Mouse (Mus musculus) midbrain, embryonic 12.5 days (tissue): ENCODE data around the gene Sash3. TPM values are rescaled to one million over a fixed set of nuclear protein-coding genes. Genes with fewer than 3 reads are reported as not detected.
A peak's percentile ranks its signal among the peaks of the same experiment; 100 is the strongest.

Experiments
- ATAC-seq: fragments of 200-750 bp; cut with Nextera tagmentation; 2 replicates; pipeline ENCODE4 v1.8.0; 2017; ENCODE audit warnings: low read depth, moderate TSS enrichment, moderate library complexity; ENCODE audit not compliant: low FRiP score
- H3K27ac ChIP-seq: fragments of 300-500 bp; sonication (generic); replicated peaks from 2 replicates; pipeline ENCODE4 v1.5.1; 2016; ENCODE audit warnings: mild to moderate bottlenecking
- H3K27me3 ChIP-seq: fragments of 300-500 bp; sonication (generic); 2 replicates; pipeline ENCODE4 v1.6.1; 2016; ENCODE audit warnings: mild to moderate bottlenecking
- H3K36me3 ChIP-seq: fragments of 300-500 bp; sonication (generic); 2 replicates; pipeline ENCODE4 v1.6.1; 2016
- H3K4me1 ChIP-seq: fragments of 300-500 bp; sonication (generic); 2 replicates; pipeline ENCODE4 v1.6.1; 2016
- H3K4me2 ChIP-seq: fragments of 300-500 bp; sonication (generic); replicated peaks from 2 replicates; pipeline ENCODE4 v1.6.1; 2016; ENCODE audit warnings: mild to moderate bottlenecking, moderate library complexity
- H3K4me3 ChIP-seq: fragments of 300-500 bp; sonication (generic); 2 replicates; pipeline ENCODE4 v1.5.1; 2016; ENCODE audit warnings: mild to moderate bottlenecking
- H3K9ac ChIP-seq: fragments of 300-500 bp; sonication (generic); replicated peaks from 2 replicates; pipeline ENCODE4 v1.6.1; 2016; ENCODE audit warnings: mild to moderate bottlenecking, moderate library complexity
- H3K9me3 ChIP-seq: fragments of 300-500 bp; sonication (generic); 2 replicates; pipeline ENCODE4 v1.6.1; 2016; ENCODE audit warnings: mild to moderate bottlenecking
- whole genome bisulfite sequencing: fragments of 180-500 bp; shearing (Covaris S2); methylation state at CpG from one replicate; pipeline ENCODE4 v1.1.7; 2016; 5-methylcytosine and 5-hydroxymethylcytosine counted together
- polyA plus RNA-seq: library from polyadenylated mRNA; unstranded; fragments of >200 nt; fragmentation: Nextera tagmentation; extraction: Ambion mirVana; gene quantifications from 2 replicates; pipeline ENCODE4 v1.2.1, GENCODE M21; 2016

Gene Sash3
- polyA plus RNA-seq, 1 experiment from 2014 or later: 1.4 TPM

DNA sequence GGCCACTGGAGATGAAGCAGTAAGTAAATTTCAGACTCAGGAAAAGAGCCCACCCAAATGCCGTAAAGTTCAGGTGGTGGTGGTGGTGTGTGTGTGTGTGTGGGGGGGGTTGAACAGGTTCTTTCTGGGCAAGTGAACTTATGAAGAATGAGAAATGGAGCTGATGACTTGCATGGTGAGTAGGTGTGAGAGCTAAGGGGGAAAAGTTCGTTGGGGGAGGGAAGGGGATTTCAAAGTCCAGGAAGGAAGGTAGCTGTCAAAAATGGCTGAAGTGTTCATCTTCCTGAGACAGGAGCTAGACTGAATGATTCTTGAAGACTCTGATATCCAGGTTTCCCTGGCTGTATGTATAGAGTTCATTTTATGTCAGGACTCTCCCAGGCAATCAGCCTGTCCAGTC lies 990 bp downstream of the Sash3 start:
- Histone ChIP-seq H3K4me2 (no peak overlapping the region), H3K4me1 (no peaks in the 10 kb centered on the region), H3K4me3 (no peak overlapping the region), H3K36me3 (no peaks in the 10 kb centered on the region), H3K27me3 (no peaks in the 10 kb centered on the region), H3K9me3 (no peaks in the 10 kb centered on the region), H3K27ac (no peak overlapping the region), H3K9ac (no peak overlapping the region)
- 91% methylated on average over 2 of the region's 2 CpGs for WGBS
- no peak for ATAC-seq

DNA sequence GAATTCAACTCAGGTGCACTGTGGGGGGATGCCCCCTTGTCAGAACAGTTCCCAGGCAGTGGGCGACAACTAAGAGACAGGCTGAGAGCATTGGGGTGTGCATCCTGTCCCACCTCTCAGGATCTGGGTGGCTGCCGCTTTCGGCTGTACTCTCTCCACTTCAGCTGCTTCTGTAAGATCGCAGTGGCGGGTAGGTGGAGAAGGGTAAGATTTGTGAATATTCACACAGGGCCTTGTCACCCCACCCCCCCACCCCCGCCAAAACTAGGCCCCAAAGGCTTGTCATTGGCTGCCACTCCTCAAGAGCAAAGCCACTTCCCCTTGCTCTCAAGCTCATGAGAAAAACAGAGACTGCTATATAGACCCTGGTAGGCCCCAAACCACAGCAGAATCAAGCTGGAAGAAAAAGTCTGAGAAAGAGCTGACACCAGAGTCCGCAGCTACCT lies 1.5 kb downstream of the Sash3 start:
- Histone ChIP-seq H3K27ac (no peak overlapping the region), H3K27me3 (no peaks in the 10 kb centered on the region), H3K4me2 (no peak overlapping the region), H3K4me1 (no peaks in the 10 kb centered on the region), H3K9me3 (no peaks in the 10 kb centered on the region), H3K9ac (no peak overlapping the region), H3K36me3 (no peaks in the 10 kb centered on the region), H3K4me3 (no peak overlapping the region)
- WGBS: 82% methylated on average over 7 of the region's 7 CpGs
- no peak for ATAC-seq

- Histone ChIP-seq H3K27ac (no peak overlapping the region), H3K9ac (no peak overlapping the region), H3K4me3 (no peak overlapping the region), H3K4me1 (no peaks in the 10 kb centered on the region), H3K4me2 (no peak overlapping the region), H3K36me3 (no peaks in the 10 kb centered on the region), H3K27me3 (no peaks in the 10 kb centered on the region), H3K9me3 (no peaks in the 10 kb centered on the region)
- WGBS: 77% methylated on average over 7 of the region's 7 CpGs
- ATAC-seq: no peak
Observed at GRCm38 (mm10) chrX:48152106-48152505, 5.9 kb downstream of the Sash3 start.

- 76% methylated on average over 2 of the region's 2 CpGs for WGBS
- Histone ChIP-seq H3K4me2 (no peak overlapping the region), H3K4me3 (no peak overlapping the region), H3K27ac (no peak overlapping the region), H3K4me1 (no peaks in the 10 kb centered on the region), H3K9me3 (no peaks in the 10 kb centered on the region), H3K9ac (no peak overlapping the region), H3K27me3 (no peaks in the 10 kb centered on the region), H3K36me3 (no peaks in the 10 kb centered on the region)
- ATAC-seq: no peak
Observed at GRCm38 (mm10) chrX:48153414-48153813, 7.2 kb downstream of the Sash3 start.

DNA sequence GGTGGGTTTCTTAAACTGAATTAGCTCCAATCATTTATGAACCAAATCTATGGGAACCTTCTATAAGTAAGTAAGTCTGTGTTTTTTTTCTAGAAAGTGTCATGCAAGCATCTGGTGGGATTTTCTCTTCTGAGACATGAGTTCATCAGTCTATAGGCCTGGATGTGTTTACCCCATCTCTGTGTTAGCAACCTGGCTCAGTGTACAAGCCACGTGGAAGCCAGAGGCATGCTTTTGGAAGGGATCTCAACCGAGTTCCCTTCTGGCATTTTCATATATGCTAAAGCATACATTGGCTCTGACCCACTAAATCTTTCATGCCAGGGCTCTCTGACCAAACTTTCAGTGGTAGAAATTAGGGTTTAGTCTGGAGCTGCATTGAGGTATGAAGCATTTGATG lies 7.7 kb downstream of the Sash3 start:
- ATAC-seq: no peak
- Histone ChIP-seq H3K4me3 (no peak overlapping the region), H3K27me3 (no peaks in the 10 kb centered on the region), H3K4me1 (no peaks in the 10 kb centered on the region), H3K4me2 (no peak overlapping the region), H3K36me3 (no peaks in the 10 kb centered on the region), H3K27ac (no peak overlapping the region), H3K9me3 (no peaks in the 10 kb centered on the region), H3K9ac (no peak overlapping the region)
- WGBS: 60% methylated on average over 2 of the region's 2 CpGs

- Histone ChIP-seq H3K27me3 (no peaks in the 10 kb centered on the region), H3K4me2 (no peak overlapping the region), H3K9ac (no peak overlapping the region), H3K4me3 (no peak overlapping the region), H3K9me3 (no peaks in the 10 kb centered on the region), H3K4me1 (no peaks in the 10 kb centered on the region), H3K36me3 (no peaks in the 10 kb centered on the region), H3K27ac (no peak overlapping the region)
- ATAC-seq: no peak
- 86% methylated on average over 6 of the region's 6 CpGs for WGBS
Observed at GRCm38 (mm10) chrX:48155489-48155888, 9.3 kb downstream of the Sash3 start.

DNA sequence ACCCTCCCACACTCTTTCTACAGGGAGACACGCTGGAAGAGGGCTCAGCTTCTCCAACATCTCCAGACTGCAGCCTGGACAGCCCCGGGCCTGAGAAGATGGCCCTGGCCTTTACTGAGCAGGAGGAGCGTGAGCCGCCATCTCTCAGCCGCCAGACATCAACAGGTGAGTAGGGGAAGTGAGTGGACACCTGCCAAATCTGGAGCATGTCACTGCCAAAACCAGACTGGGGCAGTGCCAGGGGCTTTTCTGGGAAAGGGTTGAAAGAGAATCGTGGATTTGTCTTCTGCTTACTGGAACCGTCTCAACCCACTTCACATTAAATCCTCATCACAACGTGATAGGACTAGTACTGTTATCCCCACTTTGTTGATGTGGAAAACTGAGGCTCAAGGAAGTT lies 11.2 kb downstream of the Sash3 start:
- ATAC-seq: no peak
- H3K9me3 ChIP-seq: no peaks in the 10 kb centered on the region
- H3K4me3 ChIP-seq: no peak overlapping the region
- whole genome bisulfite sequencing: 87% methylated on average over 8 of the region's 8 CpGs
- no peak overlapping the region for H3K27ac ChIP-seq
- H3K4me2 ChIP-seq: no peak overlapping the region
- H3K36me3 ChIP-seq: no peaks in the 10 kb centered on the region
- no peaks in the 10 kb centered on the region for H3K27me3 ChIP-seq
- H3K9ac ChIP-seq: no peak overlapping the region
- H3K4me1 ChIP-seq: no peaks in the 10 kb centered on the region

GRCm38 (mm10) chrX:48158229-48158919 lies 12.1 kb downstream of the Sash3 start:
- Histone ChIP-seq H3K4me3 (no peak overlapping the region), H3K9me3 (no peaks in the 10 kb centered on the region), H3K9ac (no peak overlapping the region), H3K36me3 (no peaks in the 10 kb centered on the region), H3K27ac (no peak overlapping the region), H3K4me2 (no peak overlapping the region), H3K4me1 (no peaks in the 10 kb centered on the region), H3K27me3 (no peaks in the 10 kb centered on the region)
- ATAC-seq: no peak
- WGBS: 89% methylated on average over 11 of the region's 11 CpGs

DNA sequence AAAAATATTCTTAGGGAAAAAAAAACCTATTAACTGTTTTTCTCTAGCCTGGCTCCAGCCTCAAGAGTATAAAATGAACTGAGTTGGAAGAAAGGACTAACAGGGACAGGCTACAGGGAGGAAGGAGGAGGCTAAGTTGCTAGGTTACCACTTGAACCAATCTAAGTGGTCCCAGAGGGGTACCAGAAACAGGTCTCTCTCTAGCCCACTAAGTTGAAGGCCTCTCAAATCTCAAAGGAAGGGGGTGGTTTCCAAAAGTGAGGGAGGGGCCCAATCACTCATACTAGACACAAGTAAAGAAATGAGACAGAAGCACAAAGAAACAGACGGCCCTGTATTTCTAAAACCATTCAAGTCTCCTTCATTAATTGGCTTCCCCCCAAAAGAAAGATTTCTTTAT lies 23.7 kb downstream of the Sash3 start:
- no peak overlapping the region for H3K27ac ChIP-seq
- no peaks in the 10 kb centered on the region for H3K27me3 ChIP-seq
- H3K36me3 ChIP-seq: peaks cover 5% of the 10 kb centered on the region; the same call in 1 of the 2 replicates
- no peak overlapping the region for H3K9ac ChIP-seq
- H3K4me2 ChIP-seq: no peak overlapping the region
- H3K4me1 ChIP-seq: peaks cover 3% of the 10 kb centered on the region; the same call in 1 of the 2 replicates
- peak; percentile 83 for ATAC-seq
- H3K4me3 ChIP-seq: no peak overlapping the region
- 43% methylated on average over 1 of the region's 1 CpGs for WGBS
- no peaks in the 10 kb centered on the region for H3K9me3 ChIP-seq

DNA sequence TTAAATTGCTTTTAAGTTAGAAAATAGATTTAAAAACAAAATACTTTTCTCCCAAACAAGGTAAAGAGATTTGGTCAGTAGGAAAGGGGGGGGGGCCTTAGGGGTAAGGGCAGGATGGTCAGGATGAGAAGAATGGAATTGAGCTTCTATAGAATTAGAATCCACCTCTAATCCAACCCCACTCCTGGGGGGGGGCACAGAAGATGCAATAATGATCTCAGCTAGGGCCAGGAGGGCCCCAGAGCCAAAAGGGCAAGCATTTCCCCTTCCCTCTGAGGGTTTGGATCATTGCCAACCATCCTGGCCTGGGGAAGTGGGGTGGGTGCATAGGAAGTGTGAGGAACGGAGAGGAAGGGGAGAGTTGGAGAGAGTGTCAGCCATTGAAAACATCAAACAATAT lies 24.1 kb downstream of the Sash3 start:
- Histone ChIP-seq H3K27ac (no peak overlapping the region), H3K27me3 (no peaks in the 10 kb centered on the region), H3K4me1 (peaks cover 3% of the 10 kb centered on the region; the same call in 1 of the 2 replicates), H3K4me2 (no peak overlapping the region), H3K4me3 (no peak overlapping the region), H3K9ac (no peak overlapping the region), H3K9me3 (no peaks in the 10 kb centered on the region), H3K36me3 (peaks cover 10% of the 10 kb centered on the region; the same call in 1 of the 2 replicates)
- 38% methylated on average over 1 of the region's 1 CpGs for WGBS
- ATAC-seq: no peak

DNA sequence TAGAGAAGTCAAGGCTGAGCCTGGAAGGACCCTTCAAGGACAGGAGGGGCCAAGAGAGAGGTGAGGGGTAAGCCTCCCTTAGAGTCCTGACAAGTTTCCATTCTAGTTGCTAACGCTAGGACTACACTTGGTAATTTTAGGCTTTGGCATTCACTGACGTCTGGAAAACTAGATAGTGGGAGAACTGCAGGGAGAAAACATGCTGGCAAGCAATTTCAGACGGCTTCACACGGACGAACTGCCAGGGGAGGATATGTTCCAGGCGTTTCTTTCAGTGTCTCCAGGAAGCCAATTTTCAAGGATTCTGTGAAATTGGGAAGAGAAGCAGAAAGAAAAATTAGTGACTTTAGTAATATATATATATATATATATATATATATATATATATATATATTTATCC lies 35.6 kb downstream of the Sash3 start:
- H3K27me3 ChIP-seq: no peaks in the 10 kb centered on the region
- no peak for ATAC-seq
- no peak overlapping the region for H3K4me2 ChIP-seq
- no peaks in the 10 kb centered on the region for H3K4me1 ChIP-seq
- 88% methylated on average over 6 of the region's 6 CpGs for WGBS
- no peak overlapping the region for H3K27ac ChIP-seq
- peaks cover 6% of the 10 kb centered on the region for H3K36me3 ChIP-seq
- no peak overlapping the region for H3K4me3 ChIP-seq
- H3K9ac ChIP-seq: no peak overlapping the region
- H3K9me3 ChIP-seq: no peaks in the 10 kb centered on the region

DNA sequence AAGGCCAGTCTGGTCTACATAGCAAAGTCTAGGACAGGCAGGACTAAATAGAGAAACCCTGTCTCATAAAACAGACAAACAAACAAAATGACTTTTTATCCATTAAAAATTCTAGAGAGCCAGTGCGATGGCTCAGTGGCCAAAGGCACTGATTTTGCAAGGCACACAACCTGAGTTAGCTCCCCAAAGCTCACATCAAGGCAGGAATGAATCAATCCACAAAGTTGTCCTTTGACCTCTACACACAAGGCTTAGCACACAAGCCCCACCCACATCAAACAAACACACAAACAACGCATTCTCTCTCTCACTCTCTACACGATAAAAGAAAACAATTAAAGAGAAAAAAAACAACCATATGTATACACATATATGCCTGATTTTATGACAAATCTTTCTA lies 38.5 kb downstream of the Sash3 start:
- ATAC-seq: no peak
- Histone ChIP-seq H3K9ac (no peak overlapping the region), H3K36me3 (peaks cover 6% of the 10 kb centered on the region), H3K27ac (no peak overlapping the region), H3K4me1 (no peaks in the 10 kb centered on the region), H3K27me3 (no peaks in the 10 kb centered on the region), H3K4me2 (no peak overlapping the region), H3K4me3 (no peak overlapping the region), H3K9me3 (no peaks in the 10 kb centered on the region)
- 72% methylated on average over 3 of the region's 3 CpGs for WGBS

- no peak overlapping the region for H3K27ac ChIP-seq
- no peak overlapping the region for H3K4me3 ChIP-seq
- peaks cover 18% of the 10 kb centered on the region for H3K36me3 ChIP-seq
- H3K27me3 ChIP-seq: no peaks in the 10 kb centered on the region
- no peak overlapping the region for H3K4me2 ChIP-seq
- no peak for ATAC-seq
- no peaks in the 10 kb centered on the region for H3K9me3 ChIP-seq
- no peaks in the 10 kb centered on the region for H3K4me1 ChIP-seq
- H3K9ac ChIP-seq: no peak overlapping the region
- WGBS: 90% methylated on average over 6 of the region's 6 CpGs
Observed at GRCm38 (mm10) chrX:48191261-48191660, 45.0 kb downstream of the Sash3 start.
